Mouse (Mus musculus) spleen, adult 2 months (tissue): ENCODE measurements at regions not wholly inside any gene's neighbourhood (a gene's known extent, or its start where the extent isn't known, plus 50 kb on each side); places are given as distances from the start of the nearest gene placed in this dataset.

ENCODE experiments used
- CTCF ChIP-seq: fragments of 200-500 bp; IDR thresholded peaks from 2 replicates; pipeline ENCODE4 v1.5.1; 2011; ENCODE audit warnings: mild to moderate bottlenecking, inconsistent platforms; ENCODE audit not compliant: insufficient read depth, insufficient read length, insufficient replicate concordance; ENCODE audit errors: extremely low read depth
- POLR2A ChIP-seq: fragments of 200-500 bp; IDR thresholded peaks from 2 replicates; pipeline ENCODE4 v1.6.1; 2011; ENCODE audit warnings: low read depth, low read length, inconsistent platforms

GRCm38 (mm10) chr3:33925072-33925471, 81.0 kb upstream of the Ccdc39 start:
- no peak for TF ChIP-seq POLR2A
- TF ChIP-seq CTCF = no peak
